Mouse (Mus musculus) intestine, postnatal 0 days (tissue): ENCODE data around the gene Grik2. TPM values are rescaled to one million over a fixed set of nuclear protein-coding genes. Genes with fewer than 3 reads are reported as not detected.

Experiments
- ATAC-seq: fragments of 200-750 bp; cut with Nextera tagmentation; 2 replicates; pipeline ENCODE4 v1.8.0; 2017; ENCODE audit warnings: mild to moderate bottlenecking, moderate TSS enrichment, moderate library complexity
- H3K27ac ChIP-seq: fragments of 300-500 bp; sonication (generic); 2 replicates; pipeline ENCODE4 v1.5.1; 2014; ENCODE audit warnings: mild to moderate bottlenecking, low read depth, low read length, moderate library complexity
- H3K27me3 ChIP-seq: fragments of 300-500 bp; sonication (generic); replicated peaks from 2 replicates; pipeline ENCODE4 v1.6.1; 2014; ENCODE audit warnings: low read length, mixed read lengths; ENCODE audit not compliant: control insufficient read depth, insufficient read depth
- H3K36me3 ChIP-seq: fragments of 300-500 bp; sonication (generic); 2 replicates; pipeline ENCODE4 v1.6.1; 2014; ENCODE audit warnings: mild to moderate bottlenecking, moderate library complexity; ENCODE audit not compliant: control insufficient read depth, insufficient read depth
- H3K4me1 ChIP-seq: fragments of 300-500 bp; sonication (generic); replicated peaks from 2 replicates; pipeline ENCODE4 v1.6.1; 2014; ENCODE audit warnings: antibody characterized with exemption, low read length, mixed read lengths; ENCODE audit not compliant: control insufficient read depth, insufficient read depth
- H3K4me2 ChIP-seq: fragments of 300-500 bp; sonication (generic); replicated peaks from 2 replicates; pipeline ENCODE4 v1.6.1; 2014; ENCODE audit warnings: low read depth, mild to moderate bottlenecking, moderate library complexity
- H3K4me3 ChIP-seq: fragments of 300-500 bp; sonication (generic); 2 replicates; pipeline ENCODE4 v1.5.1; 2014; ENCODE audit warnings: low read depth, low read length
- H3K9ac ChIP-seq: fragments of 300-500 bp; sonication (generic); 2 replicates; pipeline ENCODE4 v1.6.1; 2014; ENCODE audit warnings: mild to moderate bottlenecking, low read depth, low read length
- H3K9me3 ChIP-seq: fragments of 300-500 bp; sonication (generic); 2 replicates; pipeline ENCODE4 v1.6.1; 2016; ENCODE audit warnings: mixed run types; ENCODE audit not compliant: control insufficient read depth
- CTCF ChIP-seq: sonication (generic); IDR thresholded peaks from 2 replicates; pipeline ENCODE4 v1.5.1; 2016; ENCODE audit warnings: low read depth, mild to moderate bottlenecking, control low read depth, antibody characterized with exemption, moderate library complexity
- WGBS: fragments of 180-500 bp; shearing (Covaris S2); extraction: QIAGEN DNeasy Blood & Tissue Kit; methylation state at CpG from one replicate; pipeline ENCODE4 v1.1.7; 2014; 5-methylcytosine and 5-hydroxymethylcytosine counted together
- polyA plus RNA-seq: library from polyadenylated mRNA; unstranded; fragments of >200 nt; fragmentation: Nextera tagmentation; extraction: Ambion mirVana; gene quantifications from 2 replicates; pipeline ENCODE4 v1.2.1, GENCODE M21; 2015

The Grik2 gene
- polyA plus RNA-seq, result 0.59 and 1.2 TPM in 2 replicates

GRCm38 (mm10) chr10:49788381-49788906 is at the start of gene Grik2:
Gene Grik2 (minus strand): TSS chr10:49788766.
- peak; percentile 58 for TF ChIP-seq CTCF
- H3K36me3 ChIP-seq, result no peaks in the 10 kb centered on the region
- no peaks in the 10 kb centered on the region for H3K9me3 ChIP-seq
- no peak within 1 kb of the TSS for H3K9ac ChIP-seq
- no peak for ATAC-seq
- H3K4me2 ChIP-seq, result peak within 1 kb of the TSS; percentile 81
- no peaks in the 10 kb centered on the region for H3K4me1 ChIP-seq
- peaks cover 11% of the 10 kb centered on the region for H3K27me3 ChIP-seq
- H3K27ac ChIP-seq, result no peak within 1 kb of the TSS
- peak within 1 kb of the TSS; percentile 50 for H3K4me3 ChIP-seq
- under 1% methylated on average over 41 of the region's 41 CpGs for WGBS

- Histone ChIP-seq H3K9ac (no peak overlapping the region), H3K9me3 (no peaks in the 10 kb centered on the region), H3K27ac (no peak overlapping the region), H3K27me3 (no peaks in the 10 kb centered on the region), H3K4me3 (no peak overlapping the region), H3K36me3 (no peaks in the 10 kb centered on the region), H3K4me1 (no peaks in the 10 kb centered on the region), H3K4me2 (no peak overlapping the region)
- TF ChIP-seq CTCF, result no peak
- WGBS, result 81% methylated on average over 3 of the region's 3 CpGs
- ATAC-seq, result no peak
These were observed 45.8 kb upstream of the Grik2 start for GRCm38 (mm10) chr10:49834392-49834791.

GRCm38 (mm10) chr10:49807276-49807675 is 18.7 kb upstream of the Grik2 start:
- Histone ChIP-seq H3K9ac (no peak overlapping the region), H3K27me3 (no peaks in the 10 kb centered on the region), H3K27ac (no peak overlapping the region), H3K9me3 (no peaks in the 10 kb centered on the region), H3K4me1 (no peaks in the 10 kb centered on the region), H3K4me2 (no peak overlapping the region), H3K36me3 (no peaks in the 10 kb centered on the region), H3K4me3 (no peak overlapping the region)
- ATAC-seq, result no peak
- no peak for TF ChIP-seq CTCF

DNA sequence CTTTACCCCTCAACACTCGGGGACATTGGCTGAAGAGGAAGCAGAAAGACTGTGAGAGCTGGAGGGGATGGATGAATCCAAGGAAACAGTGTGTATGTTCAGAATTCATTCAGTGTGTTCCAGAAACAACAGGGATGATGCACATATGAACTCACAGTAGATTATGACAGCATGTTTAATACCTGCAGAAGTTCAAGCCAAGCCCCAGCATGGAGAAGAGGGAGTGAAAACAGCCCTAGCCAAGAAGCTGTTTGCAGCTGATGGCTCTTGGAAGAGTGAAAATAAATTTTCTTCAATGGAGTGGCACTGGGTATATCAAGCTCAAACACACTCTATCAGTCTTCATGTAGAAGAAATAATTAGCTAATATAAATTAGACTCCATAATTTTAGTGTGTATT is 12.4 kb upstream of the Grik2 start:
- WGBS, result 69% methylated on average over 1 of the region's 1 CpGs
- no peak for TF ChIP-seq CTCF
- Histone ChIP-seq H3K27ac (no peak overlapping the region), H3K4me3 (no peak overlapping the region), H3K36me3 (no peaks in the 10 kb centered on the region), H3K9ac (no peak overlapping the region), H3K4me1 (no peaks in the 10 kb centered on the region), H3K27me3 (no peaks in the 10 kb centered on the region), H3K9me3 (no peaks in the 10 kb centered on the region), H3K4me2 (no peak overlapping the region)
- no peak for ATAC-seq

- H3K9ac ChIP-seq, result no peak overlapping the region
- H3K4me3 ChIP-seq, result no peak overlapping the region
- no peak overlapping the region for H3K27ac ChIP-seq
- H3K36me3 ChIP-seq, result no peaks in the 10 kb centered on the region
- ATAC-seq, result no peak
- no peaks in the 10 kb centered on the region; the same call in 1 of the 2 replicates for H3K27me3 ChIP-seq
- no peak for TF ChIP-seq CTCF
- no peaks in the 10 kb centered on the region for H3K9me3 ChIP-seq
- no peaks in the 10 kb centered on the region for H3K4me1 ChIP-seq
- H3K4me2 ChIP-seq, result no peak overlapping the region
These were observed 5.6 kb upstream of the Grik2 start for GRCm38 (mm10) chr10:49794129-49794528.

GRCm38 (mm10) chr10:49790326-49790725 is 1.8 kb upstream of the Grik2 start:
- no peak for TF ChIP-seq CTCF
- no peak for ATAC-seq
- WGBS, result 58% methylated on average over 8 of the region's 8 CpGs

DNA sequence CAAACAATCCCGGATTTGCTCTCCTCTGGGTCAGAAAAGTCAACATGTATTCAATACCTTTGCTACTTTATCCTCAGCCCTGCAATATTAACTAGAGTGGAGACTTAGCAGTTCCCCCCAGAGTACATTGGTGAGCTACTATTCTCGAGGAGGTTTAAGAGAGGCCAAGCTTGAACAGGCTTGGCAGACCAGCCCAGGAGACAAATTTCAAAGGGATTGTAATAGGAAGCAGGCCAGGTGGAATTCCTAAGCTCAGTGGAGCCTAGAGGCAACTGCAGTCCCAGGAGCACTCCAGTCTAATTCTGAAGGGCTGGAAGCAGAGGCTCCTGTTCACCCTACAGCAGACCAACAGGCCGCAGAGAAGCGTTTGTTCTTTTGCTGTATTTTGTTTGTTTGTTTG is 1.1 kb upstream of the Grik2 start:
- ATAC-seq, result no peak
- Histone ChIP-seq H3K9ac (no peak overlapping the region), H3K4me2 (no peak overlapping the region), H3K4me1 (no peaks in the 10 kb centered on the region), H3K27ac (no peak overlapping the region), H3K4me3 (no peak overlapping the region), H3K27me3 (peaks cover 11% of the 10 kb centered on the region), H3K9me3 (no peaks in the 10 kb centered on the region), H3K36me3 (no peaks in the 10 kb centered on the region)
- 52% methylated on average over 4 of the region's 4 CpGs for WGBS
- no peak for TF ChIP-seq CTCF

More at GRCm38 (mm10) chr10:49790326-49790725, 1.8 kb upstream of the Grik2 start:
- Histone ChIP-seq H3K9ac (no peak overlapping the region), H3K4me3 (no peak overlapping the region), H3K27me3 (peaks cover 11% of the 10 kb centered on the region), H3K36me3 (no peaks in the 10 kb centered on the region), H3K4me2 (no peak overlapping the region), H3K4me1 (no peaks in the 10 kb centered on the region), H3K27ac (no peak overlapping the region), H3K9me3 (no peaks in the 10 kb centered on the region)
